Mouse (Mus musculus) lung, postnatal 0 days (tissue): ENCODE results near the gene Olfr749. TPM values are rescaled to one million over a fixed set of nuclear protein-coding genes. Genes with fewer than 3 reads are reported as not detected.

ENCODE experiments used
- ATAC-seq: fragments of 200-750 bp; cut with Nextera tagmentation; 2 replicates; pipeline ENCODE4 v1.8.0; 2017; ENCODE audit warnings: moderate library complexity
- DNase-seq: peaks from one replicate; pipeline ENCODE4 v3.0.0-alpha.2; 2016; ENCODE audit warnings: low spot score
- H3K27ac ChIP-seq: fragments of 300-500 bp; sonication (generic); 2 replicates; pipeline ENCODE4 v1.5.1; 2014; ENCODE audit warnings: antibody characterized with exemption, mild to moderate bottlenecking, low read length, mixed read lengths
- H3K27me3 ChIP-seq: fragments of 300-500 bp; sonication (generic); replicated peaks from 2 replicates; pipeline ENCODE4 v1.6.1; 2014; ENCODE audit warnings: low read length, mixed read lengths; ENCODE audit not compliant: insufficient read depth
- H3K36me3 ChIP-seq: fragments of 300-500 bp; sonication (generic); 2 replicates; pipeline ENCODE4 v1.6.1; 2014; ENCODE audit warnings: low read length, mixed read lengths; ENCODE audit not compliant: insufficient read depth
- H3K4me1 ChIP-seq: fragments of 300-500 bp; sonication (generic); 2 replicates; pipeline ENCODE4 v1.6.1; 2014; ENCODE audit warnings: antibody characterized with exemption, low read depth, low read length, mixed read lengths; ENCODE audit not compliant: insufficient read depth
- H3K4me2 ChIP-seq: fragments of 300-500 bp; sonication (generic); replicated peaks from 2 replicates; pipeline ENCODE4 v1.6.1; 2014; ENCODE audit warnings: low read depth, mild to moderate bottlenecking, low read length, moderate library complexity, mixed read lengths
- H3K4me3 ChIP-seq: fragments of 300-500 bp; sonication (generic); 2 replicates; pipeline ENCODE4 v1.5.1; 2014; ENCODE audit warnings: low read depth, low read length
- H3K9ac ChIP-seq: fragments of 300-500 bp; sonication (generic); replicated peaks from 2 replicates; pipeline ENCODE4 v1.6.1; 2014; ENCODE audit warnings: low read depth, mild to moderate bottlenecking
- H3K9me3 ChIP-seq: fragments of 300-500 bp; sonication (generic); 2 replicates; pipeline ENCODE4 v1.6.1; 2016; ENCODE audit warnings: low read length, mixed read lengths
- CTCF ChIP-seq: IDR thresholded peaks from 2 replicates; pipeline ENCODE4 v1.5.1; 2016; ENCODE audit warnings: antibody characterized with exemption, mild to moderate bottlenecking
- EP300 ChIP-seq: IDR thresholded peaks from 2 replicates; pipeline ENCODE4 v1.6.1; 2016; ENCODE audit warnings: antibody characterized with exemption, mild to moderate bottlenecking, control low read depth
- WGBS: fragments of 180-500 bp; shearing (Covaris S2); extraction: QIAGEN DNeasy Blood & Tissue Kit; methylation state at CpG from one replicate; pipeline ENCODE4 v1.1.7; 2014; 5-methylcytosine and 5-hydroxymethylcytosine counted together
- polyA plus RNA-seq: library from polyadenylated mRNA; unstranded; fragments of >200 nt; fragmentation: Nextera tagmentation; extraction: Ambion mirVana; gene quantifications from 2 replicates; pipeline ENCODE4 v1.2.1, GENCODE M21; 2015

The Olfr749 gene
- not detected in 2 replicates for polyA plus RNA-seq

DNA sequence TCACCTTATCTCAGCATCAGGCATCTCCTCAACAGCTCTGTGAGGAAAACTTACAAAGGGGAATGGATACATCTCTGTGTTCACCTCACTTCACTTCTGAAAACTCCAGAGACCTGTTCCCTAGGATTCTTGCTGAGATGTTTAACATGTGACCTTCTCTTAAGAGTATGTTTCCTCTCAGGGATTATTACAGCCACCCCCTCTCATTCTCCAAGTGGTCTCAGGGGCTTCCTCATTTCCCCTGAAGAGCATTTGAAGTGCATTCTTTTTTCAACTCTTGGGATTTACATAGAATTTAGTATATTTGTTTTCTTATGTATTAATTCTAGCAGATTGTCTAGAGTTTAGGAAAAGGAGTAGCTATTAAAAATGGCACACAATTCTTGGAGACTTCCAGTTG lies at the start of gene Olfr749:
Gene Olfr749, minus strand, starts transcription at position 101 of the 400 bp plus-strand sequence.
- no peaks in the 10 kb centered on the region for H3K36me3 ChIP-seq
- H3K27me3 ChIP-seq = no peaks in the 10 kb centered on the region
- no peaks in the 10 kb centered on the region for H3K9me3 ChIP-seq
- H3K27ac ChIP-seq = no peak within 1 kb of the TSS
- DNase-seq (no peak), ATAC-seq (no peak)
- TF ChIP-seq EP300 = no peak
- TF ChIP-seq CTCF = no peak
- no peaks in the 10 kb centered on the region for H3K4me1 ChIP-seq
- no peak within 1 kb of the TSS for H3K9ac ChIP-seq
- no peak within 1 kb of the TSS for H3K4me3 ChIP-seq
- H3K4me2 ChIP-seq = no peak within 1 kb of the TSS

DNA sequence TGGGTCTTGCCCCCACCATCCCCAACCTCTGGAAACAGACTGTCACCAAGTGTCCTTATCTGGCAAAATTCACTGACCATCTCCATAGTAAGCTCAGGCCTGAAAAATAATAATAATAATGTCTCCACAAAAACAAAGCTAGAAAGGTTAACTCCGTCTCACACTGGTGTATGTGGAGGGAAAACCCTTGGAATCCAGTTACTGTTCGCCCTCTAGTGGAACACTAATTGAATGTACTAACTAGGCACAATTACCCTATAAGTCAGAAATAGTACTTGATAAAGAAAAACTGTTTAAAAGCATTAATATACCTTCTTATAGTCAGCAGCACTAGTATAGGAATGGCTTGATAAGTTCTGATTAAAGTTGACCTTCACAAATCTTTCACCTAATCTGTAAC lies 43.3 kb upstream of the Olfr749 start:
- H3K4me3 ChIP-seq = no peak overlapping the region
- WGBS = 16% methylated on average over 2 of the region's 2 CpGs

DNA sequence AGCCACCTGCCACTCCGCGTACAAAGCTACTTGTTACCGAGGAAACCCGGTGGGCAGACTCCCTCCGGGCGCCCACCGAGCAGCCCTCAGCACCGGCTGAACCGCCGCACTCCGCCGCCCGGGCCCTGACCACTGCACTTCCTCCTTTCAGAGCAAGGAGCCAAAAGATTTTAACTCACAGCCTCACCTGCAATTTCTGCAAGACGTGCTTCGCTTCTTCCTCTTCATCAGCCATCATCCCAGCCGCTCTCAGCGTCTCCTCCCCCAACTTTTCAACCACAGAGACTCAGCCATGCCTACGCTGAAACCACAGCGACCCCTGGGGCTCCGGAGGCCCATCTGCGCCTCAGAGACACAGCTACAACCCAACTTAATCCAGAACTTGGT lies 40.4 kb upstream of the Olfr749 start, which contains the start of gene Ttc5:
Gene Ttc5, minus strand, starts transcription at position 269 of the 387 bp plus-strand sequence.
- Histone ChIP-seq H3K36me3 (0 out of 2 replicates have a peak, but pooled peaks cover 2% of the 10 kb centered on the region), H3K4me2 (peak within 1 kb of the TSS; percentile 64), H3K27ac (peak within 1 kb of the TSS; percentile 71), H3K9me3 (no peaks in the 10 kb centered on the region), H3K4me1 (no peaks in the 10 kb centered on the region; the same call in 1 of the 2 replicates), H3K9ac (peak within 1 kb of the TSS; percentile 44), H3K4me3 (peak within 1 kb of the TSS; percentile 88), H3K27me3 (no peaks in the 10 kb centered on the region)
- WGBS = 0% methylated on average over 20 of the region's 21 CpGs
- TF ChIP-seq EP300 (no peak), CTCF (peak; percentile 94)
- ATAC-seq (peak; percentile 97), DNase-seq (peak; percentile 90)

More for the DNA sequence above, 43.3 kb upstream of the Olfr749 start:
- ATAC-seq = no peak
- no peak for TF ChIP-seq EP300
- TF ChIP-seq CTCF = peak; percentile 54
- peak; percentile 40 for DNase-seq
- no peaks in the 10 kb centered on the region for H3K27me3 ChIP-seq
- no peak overlapping the region for H3K27ac ChIP-seq
- H3K36me3 ChIP-seq = no peaks in the 10 kb centered on the region
- H3K9me3 ChIP-seq = no peaks in the 10 kb centered on the region
- no peaks in the 10 kb centered on the region; the same call in 1 of the 2 replicates for H3K4me1 ChIP-seq
- no peak overlapping the region for H3K9ac ChIP-seq
- H3K4me2 ChIP-seq = no peak overlapping the region

GRCm38 (mm10) chr14:50784391-50785250 lies 39.7 kb upstream of the Olfr749 start:
- no peak for ATAC-seq
- 20% methylated on average over 16 of the region's 16 CpGs for WGBS

GRCm38 (mm10) chr14:50782166-50782565 lies 37.3 kb upstream of the Olfr749 start:
- H3K36me3 ChIP-seq = peaks cover 5% of the 10 kb centered on the region
- H3K4me3 ChIP-seq = no peak overlapping the region
- ATAC-seq = no peak
- DNase-seq = no peak
- no peak overlapping the region for H3K4me2 ChIP-seq
- H3K9me3 ChIP-seq = no peaks in the 10 kb centered on the region
- no peak overlapping the region for H3K9ac ChIP-seq
- H3K27ac ChIP-seq = no peak overlapping the region
- TF ChIP-seq EP300 = no peak
- no peak for TF ChIP-seq CTCF
- no peaks in the 10 kb centered on the region; the same call in 1 of the 2 replicates for H3K4me1 ChIP-seq
- no peaks in the 10 kb centered on the region for H3K27me3 ChIP-seq
- WGBS = 94% methylated on average over 3 of the region's 3 CpGs

More at GRCm38 (mm10) chr14:50784391-50785250, 39.7 kb upstream of the Olfr749 start:
- no peak for TF ChIP-seq EP300
- no peak for TF ChIP-seq CTCF
- Histone ChIP-seq H3K4me2 (peak overlapping the region; percentile 64), H3K9me3 (no peaks in the 10 kb centered on the region), H3K9ac (peak overlapping the region; percentile 44), H3K4me1 (no peaks in the 10 kb centered on the region; the same call in 1 of the 2 replicates), H3K27me3 (no peaks in the 10 kb centered on the region), H3K36me3 (0 out of 2 replicates have a peak, but pooled peaks cover 2% of the 10 kb centered on the region), H3K27ac (peak overlapping the region; percentile 71), H3K4me3 (peak overlapping the region; percentile 88)
- DNase-seq = no peak

DNA sequence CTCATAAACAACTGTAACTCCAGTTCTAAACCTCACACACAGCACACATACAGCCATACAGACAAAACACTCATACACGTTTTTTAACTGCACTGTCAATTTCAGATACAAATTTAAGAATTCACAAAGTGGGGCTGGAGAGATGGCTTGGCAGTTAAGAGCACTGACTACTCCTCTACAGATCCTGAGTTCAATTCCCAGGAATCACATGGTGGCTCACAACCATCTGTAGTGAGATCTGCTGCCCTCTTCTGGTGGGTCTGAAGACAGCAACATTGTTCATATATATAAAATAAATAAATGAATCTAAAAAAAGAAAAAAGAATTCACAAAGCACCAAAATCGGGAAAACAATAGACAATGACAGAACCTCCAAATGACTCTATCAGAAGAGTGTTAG lies 26.4 kb upstream of the Olfr749 start:
- H3K27me3 ChIP-seq = no peaks in the 10 kb centered on the region
- H3K4me3 ChIP-seq = no peak overlapping the region
- no peak for ATAC-seq
- 82% methylated on average over 2 of the region's 2 CpGs for WGBS
- no peaks in the 10 kb centered on the region for H3K4me1 ChIP-seq
- no peak overlapping the region for H3K27ac ChIP-seq
- no peak overlapping the region for H3K9ac ChIP-seq
- H3K4me2 ChIP-seq = no peak overlapping the region
- peaks cover 16% of the 10 kb centered on the region for H3K36me3 ChIP-seq
- DNase-seq = no peak
- no peaks in the 10 kb centered on the region for H3K9me3 ChIP-seq
- TF ChIP-seq CTCF (peak; percentile 39), EP300 (no peak)
